Comparison of ENCODE assay signal across 8 mouse cellular contexts in genomic region chr17:26508961-26509771, GRCm38 (mm10). TPM values are rescaled to one million over a fixed set of nuclear protein-coding genes. Genes with fewer than 3 reads are reported as not detected.
DNase-seq lines count a peak whose midpoint lies in the region; ATAC-seq and TF ChIP-seq lines count a peak whose summit lies in the region.

No protein-coding gene starts in this region.

- H3K4me2 ChIP-seq in intestine, embryonic 16.5 days (ENCODE audit: low read depth, low read length), result peak overlapping the region; percentile 83
- peak overlapping the region; percentile 76 for H3K4me2 ChIP-seq in limb, embryonic 14.5 days (replicated peaks; ENCODE audit: low read depth, low read length, severe bottlenecking)
- H3K4me2 ChIP-seq in midbrain, embryonic 13.5 days (replicated peaks), result peak overlapping the region; percentile 77

- 23% methylated on average over 25 of the region's 25 CpGs for WGBS in intestine, embryonic 16.5 days
- WGBS in limb, embryonic 14.5 days, result 27% methylated on average over 25 of the region's 25 CpGs
- WGBS in midbrain, embryonic 13.5 days, result 28% methylated on average over 25 of the region's 25 CpGs

- peaks cover 34% of the 10 kb centered on the region for H3K4me1 ChIP-seq in intestine, embryonic 16.5 days (ENCODE audit: control insufficient read depth, insufficient read depth, low read length)
- peaks cover 27% of the 10 kb centered on the region for H3K4me1 ChIP-seq in limb, embryonic 14.5 days (ENCODE audit: control insufficient read depth, insufficient read depth, low read length)
- H3K4me1 ChIP-seq in midbrain, embryonic 13.5 days (replicated peaks), result peaks cover 35% of the 10 kb centered on the region

- peak overlapping the region; percentile 89 for H3K9ac ChIP-seq in intestine, embryonic 16.5 days (ENCODE audit: low read depth, low read length)
- peak overlapping the region; percentile 88 for H3K9ac ChIP-seq in limb, embryonic 14.5 days (ENCODE audit: low read depth, low read length, severe bottlenecking)
- H3K9ac ChIP-seq in midbrain, embryonic 13.5 days (replicated peaks), result peak overlapping the region; percentile 96

- H3K27ac ChIP-seq in intestine, embryonic 16.5 days (ENCODE audit: low read length), result peak overlapping the region; percentile 98
- peak overlapping the region; percentile 95 for H3K27ac ChIP-seq in limb, embryonic 14.5 days (replicated peaks; ENCODE audit: low read depth, low read length)
- H3K27ac ChIP-seq in midbrain, embryonic 13.5 days, result peak overlapping the region; percentile 99

- H3K27me3 ChIP-seq in intestine, embryonic 16.5 days (replicated peaks; ENCODE audit: control insufficient read depth, insufficient read depth, low read length), result no peaks in the 10 kb centered on the region
- no peaks in the 10 kb centered on the region for H3K27me3 ChIP-seq in limb, embryonic 14.5 days (ENCODE audit: control insufficient read depth, insufficient read depth, low read length)
- H3K27me3 ChIP-seq in midbrain, embryonic 13.5 days, result no peaks in the 10 kb centered on the region
- no peaks in the 10 kb centered on the region for H3K27me3 ChIP-seq in splenic B cell, adult 2 months (ENCODE audit: control insufficient read depth, insufficient read depth, low read length, poor library complexity, severe bottlenecking)

- H3K4me3 ChIP-seq in intestine, embryonic 16.5 days (ENCODE audit: low read length), result peak overlapping the region; percentile 71
- peak overlapping the region; percentile 76 for H3K4me3 ChIP-seq in limb, embryonic 14.5 days (replicated peaks; ENCODE audit: low read length)
- peak overlapping the region; percentile 80 for H3K4me3 ChIP-seq in midbrain, embryonic 13.5 days (replicated peaks)

- no peak for TF ChIP-seq POLR2A in limb, embryonic 14.5 days (IDR thresholded peaks at IDR 0.05; ENCODE audit: borderline replicate concordance, extremely low read depth, insufficient read depth, insufficient read length)

- ATAC-seq in intestine, embryonic 16.5 days, result peak; percentile 16
- ATAC-seq in limb, embryonic 14.5 days (ENCODE audit: low FRiP score, low read depth), result peak; percentile 10; the same call in 1 of the 2 replicates
- ATAC-seq in midbrain, embryonic 13.5 days, result 0 out of 2 replicates have a peak, but pooled peaks have one; percentile 0

- H3K36me3 ChIP-seq in intestine, embryonic 16.5 days (ENCODE audit: control insufficient read depth, insufficient read depth, low read length), result no peaks in the 10 kb centered on the region
- H3K36me3 ChIP-seq in limb, embryonic 14.5 days (ENCODE audit: control insufficient read depth, insufficient read depth, low read length), result peaks cover 12% of the 10 kb centered on the region
- H3K36me3 ChIP-seq in midbrain, embryonic 13.5 days, result peaks cover 6% of the 10 kb centered on the region; the same call in 1 of the 2 replicates
- no peaks in the 10 kb centered on the region for H3K36me3 ChIP-seq in splenic B cell, adult 2 months (ENCODE audit: control insufficient read depth, insufficient read depth, low read length, poor library complexity, severe bottlenecking)

- H3K9me3 ChIP-seq in intestine, embryonic 16.5 days (ENCODE audit: control insufficient read depth, low read length), result no peaks in the 10 kb centered on the region
- H3K9me3 ChIP-seq in limb, embryonic 14.5 days (ENCODE audit: control insufficient read depth, low read length), result no peaks in the 10 kb centered on the region
- no peaks in the 10 kb centered on the region for H3K9me3 ChIP-seq in midbrain, embryonic 13.5 days

- peak; percentile 52 for DNase-seq in right cerebral cortex, adult 18-20 months
- no peak for DNase-seq in right cerebral cortex, postnatal 36 days (ENCODE audit: low spot score in 2 of 2)
- DNase-seq in cerebellum, postnatal 14 days, result peak; percentile 85 to 87
- DNase-seq in gastrocnemius, postnatal 10 days, result peak; percentile 83
- DNase-seq in limb, embryonic 14.5 days (ENCODE audit: low spot score), result peak; percentile 79
- peak; percentile 91 for DNase-seq in splenic B cell, adult 2 months (ENCODE audit: low read depth, low spot score)

RNA-seq across cellular contexts. Expression of gene Ergic1, which starts 52.1 kb away (rescaled TPM):
- total RNA-seq in gastrocnemius, postnatal 10 days (2021), result 100 to 1,000 TPM; 115 to 117 TPM
- polyA plus RNA-seq in intestine, embryonic 16.5 days (2015; fragmentation: Nextera tagmentation; extraction: Ambion mirVana), result 88.6 and 91.2 TPM in 2 replicates
- 222 and 267 TPM in 2 replicates for polyA plus RNA-seq in limb, embryonic 14.5 days (2012; rRNA removed)
- 156 and 157 TPM in 2 replicates for polyA plus RNA-seq in limb, embryonic 14.5 days (2014; fragmentation: Nextera tagmentation; extraction: Ambion mirVana)
- 91.5 and 102 TPM in 2 replicates for polyA plus RNA-seq in midbrain, embryonic 13.5 days (2015; fragmentation: Nextera tagmentation; extraction: Ambion mirVana)

RNA-seq across cellular contexts. Expression of gene Dusp1, which starts 52.8 kb away (rescaled TPM):
- 10 to 100 TPM; 40.3 to 43.3 TPM for total RNA-seq in gastrocnemius, postnatal 10 days (2021)
- 12.2 and 14.4 TPM in 2 replicates for polyA plus RNA-seq in intestine, embryonic 16.5 days (2015; fragmentation: Nextera tagmentation; extraction: Ambion mirVana)
- polyA plus RNA-seq in limb, embryonic 14.5 days (2012; rRNA removed), result 29.6 and 45.2 TPM in 2 replicates
- polyA plus RNA-seq in limb, embryonic 14.5 days (2014; fragmentation: Nextera tagmentation; extraction: Ambion mirVana), result 25.0 and 27.7 TPM in 2 replicates
- 41.3 and 43.8 TPM in 2 replicates for polyA plus RNA-seq in midbrain, embryonic 13.5 days (2015; fragmentation: Nextera tagmentation; extraction: Ambion mirVana)

Comparison
In these comparisons a context has a peak if more than half of its experiments do, and no peak if none do; other contexts are left out.
1. DNase-seq: peak in right cerebral cortex, adult 18-20 months (single experiment), cerebellum, postnatal 14 days (2 of 2), gastrocnemius, postnatal 10 days (single experiment), limb, embryonic 14.5 days (single experiment) and splenic B cell, adult 2 months (single experiment); none in right cerebral cortex, postnatal 36 days (0 of 2).
2. Peak in every context shown above with its lines, with median percentiles within 50 percentile points of each other: ATAC-seq, H3K27ac ChIP-seq, H3K4me2 ChIP-seq, H3K4me3 ChIP-seq and H3K9ac ChIP-seq.